ENCODE assay signal across 11 mouse cellular contexts in genomic region chr11:76810706-76811495, GRCm38 (mm10). TPM values are rescaled to one million over a fixed set of nuclear protein-coding genes. Genes with fewer than 3 reads are reported as not detected.
A peak's percentile ranks its signal among the peaks of the same experiment; 100 is the strongest.
DNase-seq lines count a peak whose midpoint lies in the region; ATAC-seq and TF ChIP-seq lines count a peak whose summit lies in the region.
"Had no signal": no experiment of that assay in that cellular context is flagged by ENCODE, and none has a peak within 500 bp of the region (broad histone marks: within the 10 kb centered on the region; RNA-seq: fewer than 3 reads in every experiment).

No protein-coding gene starts in this region.

- H3K9ac ChIP-seq in liver, embryonic 14.5 days (replicated peaks) = no peak overlapping the region
- H3K9ac ChIP-seq in liver, embryonic 12.5 days = no peak overlapping the region
- H3K9ac ChIP-seq in lung, embryonic 14.5 days = no peak overlapping the region
- H3K9ac ChIP-seq: limb, embryonic 12.5 days had no signal

- peaks cover 21% of the 10 kb centered on the region for H3K36me3 ChIP-seq in liver, embryonic 14.5 days (replicated peaks; ENCODE audit: control insufficient read depth, insufficient read depth, low read depth)
- peaks cover 64% of the 10 kb centered on the region for H3K36me3 ChIP-seq in liver, embryonic 12.5 days
- H3K36me3 ChIP-seq in lung, embryonic 14.5 days (ENCODE audit: insufficient read depth) = peaks cover 45% of the 10 kb centered on the region

- intact Hi-C loops in gastrocnemius, adult 2 months (cut with DNase I) = loop anchor here (5.0 kb wide), 1 partner anchor 36 kb away; the partner anchor contains the start of gene Cpd

- DNase-seq in gastrocnemius, adult 2 months = peak; percentile 50
- no peak for DNase-seq in gastrocnemius, postnatal 25 days
- DNase-seq in liver, embryonic 14.5 days (ENCODE audit: low read depth in 3 of 3, low spot score in 3 of 3) = no peak
- no peak for DNase-seq in Patski (ENCODE audit: low read depth, low spot score)
- peak; percentile 37 for DNase-seq in lung, embryonic 14.5 days
- no peak for DNase-seq in frontal cortex, postnatal 36 days (ENCODE audit: low spot score in 2 of 2)
- no peak for DNase-seq in right cerebral cortex, postnatal 4 days
- DNase-seq: thymus, postnatal 14 days had no signal

- peak; percentile 60 for TF ChIP-seq CTCF in gastrocnemius, adult 2 months (IDR thresholded peaks at IDR 0.05)
- peak; percentile 49 for TF ChIP-seq CTCF in liver, embryonic 14.5 days (IDR thresholded peaks at IDR 0.05; ENCODE audit: low read depth)
- TF ChIP-seq CTCF in Patski (IDR thresholded peaks at IDR 0.05) = peak; percentile 77
- peak; percentile 41 for TF ChIP-seq CTCF in lung, embryonic 14.5 days (IDR thresholded peaks at IDR 0.05; ENCODE audit: low read depth)

- POLR2A ChIA-PET in Patski (lab: Charles Lee) = no interaction called here

- ATAC-seq in liver, embryonic 14.5 days (ENCODE audit: insufficient read depth) = no peak
- ATAC-seq in liver, embryonic 12.5 days = no peak
- no peak for ATAC-seq in Patski
- ATAC-seq in lung, embryonic 14.5 days (ENCODE audit: insufficient read depth) = no peak

- in situ Hi-C loops in Patski (cut with MboI; ENCODE audit: low pct_unique_long_range_greater_than_20kb) = no loop called here

- H3K4me2 ChIP-seq in liver, embryonic 14.5 days (ENCODE audit: low read depth) = no peak overlapping the region
- H3K4me2 ChIP-seq in liver, embryonic 12.5 days = no peak overlapping the region
- no peak overlapping the region for H3K4me2 ChIP-seq in lung, embryonic 14.5 days
- H3K4me2 ChIP-seq: limb, embryonic 12.5 days had no signal

- no peaks in the 10 kb centered on the region for H3K9me3 ChIP-seq in liver, embryonic 14.5 days (ENCODE audit: control insufficient read depth, low read length)
- no peaks in the 10 kb centered on the region for H3K9me3 ChIP-seq in liver, embryonic 12.5 days (replicated peaks)
- H3K9me3 ChIP-seq in lung, embryonic 14.5 days (ENCODE audit: low read depth, low read length) = no peaks in the 10 kb centered on the region
- H3K9me3 ChIP-seq: embryonic facial prominence, embryonic 10.5 days; limb, embryonic 12.5 days had no signal

- no peaks in the 10 kb centered on the region for H3K27me3 ChIP-seq in liver, embryonic 14.5 days (ENCODE audit: control insufficient read depth, insufficient read depth, low read length)
- no peaks in the 10 kb centered on the region for H3K27me3 ChIP-seq in liver, embryonic 12.5 days (replicated peaks)
- no peaks in the 10 kb centered on the region for H3K27me3 ChIP-seq in Patski
- H3K27me3 ChIP-seq in lung, embryonic 14.5 days (ENCODE audit: insufficient read depth, low read length) = no peaks in the 10 kb centered on the region
- H3K27me3 ChIP-seq: limb, embryonic 12.5 days had no signal

- WGBS in liver, embryonic 14.5 days (ENCODE audit: insufficient replicate concordance) = 79% methylated on average over 9 of the region's 9 CpGs
- WGBS in liver, embryonic 12.5 days (ENCODE audit: insufficient replicate concordance) = 78% methylated on average over 9 of the region's 9 CpGs
- 81% methylated on average over 9 of the region's 9 CpGs for WGBS in lung, embryonic 14.5 days

- TF ChIP-seq EP300 in liver, embryonic 14.5 days (IDR thresholded peaks at IDR 0.05; ENCODE audit: low read depth) = no peak

- no peak overlapping the region for H3K4me3 ChIP-seq in gastrocnemius, adult 2 months
- no peak overlapping the region for H3K4me3 ChIP-seq in liver, embryonic 14.5 days (ENCODE audit: insufficient read depth in 1 of 2, low read depth in 2 of 2, low read length in 2 of 2)
- H3K4me3 ChIP-seq in liver, embryonic 12.5 days = no peak overlapping the region
- H3K4me3 ChIP-seq in lung, embryonic 14.5 days (ENCODE audit: low read depth, low read length) = no peak overlapping the region
- H3K4me3 ChIP-seq: embryonic facial prominence, embryonic 10.5 days; limb, embryonic 12.5 days had no signal

- no peaks in the 10 kb centered on the region for H3K4me1 ChIP-seq in liver, embryonic 14.5 days (replicated peaks; ENCODE audit: control insufficient read depth in 2 of 2, insufficient read depth in 2 of 2, low read length in 1 of 2)
- H3K4me1 ChIP-seq in liver, embryonic 12.5 days = no peaks in the 10 kb centered on the region
- H3K4me1 ChIP-seq in lung, embryonic 14.5 days (ENCODE audit: insufficient read depth) = no peaks in the 10 kb centered on the region
- H3K4me1 ChIP-seq: embryonic facial prominence, embryonic 10.5 days had no signal

- peak overlapping the region; percentile 84 for H3K27ac ChIP-seq in gastrocnemius, adult 2 months
- H3K27ac ChIP-seq in liver, embryonic 14.5 days = no peak overlapping the region
- H3K27ac ChIP-seq in liver, embryonic 12.5 days = no peak overlapping the region
- H3K27ac ChIP-seq in lung, embryonic 14.5 days (ENCODE audit: low read depth) = no peak overlapping the region
- H3K27ac ChIP-seq: embryonic facial prominence, embryonic 10.5 days; limb, embryonic 12.5 days had no signal

- CTCF ChIA-PET in Patski (lab: Charles Lee) = interaction anchor here (0.7 to 3.3 kb wide), 10 partner anchors 8 to 86 kb away, joined by 3 to 17 read pairs (median 4); partner anchors contain the start of gene Cpd

RNA-seq across cellular contexts. Expression of gene Cpd, which starts 35.9 kb away (rescaled TPM):
- total RNA-seq in gastrocnemius, adult 2 months (2021) = 10 to 100 TPM; 25.7 to 30.5 TPM
- total RNA-seq in gastrocnemius, postnatal 25 days (2021) = 10 to 100 TPM; 26.3 to 30.5 TPM
- 5.9 and 7.2 TPM in 2 replicates for polyA plus RNA-seq in liver, embryonic 14.5 days (2012; rRNA removed)
- polyA plus RNA-seq in liver, embryonic 14.5 days (2014; fragmentation: Nextera tagmentation; extraction: Ambion mirVana) = 8.2 and 8.5 TPM in 2 replicates
- polyA plus RNA-seq in liver, embryonic 12.5 days (2016; fragmentation: Nextera tagmentation; extraction: Ambion mirVana) = 10.5 and 11.3 TPM in 2 replicates
- 125 TPM for polyA plus RNA-seq in Patski (2021)
- 33.4 and 37.6 TPM in 2 replicates for polyA plus RNA-seq in lung, embryonic 14.5 days (2014; fragmentation: Nextera tagmentation; extraction: Ambion mirVana)

RNA-seq across cellular contexts. Expression of gene Gosr1, which starts 47.5 kb away (rescaled TPM):
- total RNA-seq in gastrocnemius, adult 2 months (2021) = 10 to 100 TPM; 19.8 to 26.1 TPM
- 10 to 100 TPM; 17.6 to 18.6 TPM for total RNA-seq in gastrocnemius, postnatal 25 days (2021)
- 5.9 and 6.4 TPM in 2 replicates for polyA plus RNA-seq in liver, embryonic 14.5 days (2012; rRNA removed)
- polyA plus RNA-seq in liver, embryonic 14.5 days (2014; fragmentation: Nextera tagmentation; extraction: Ambion mirVana) = 12.3 and 15.8 TPM in 2 replicates
- polyA plus RNA-seq in liver, embryonic 12.5 days (2016; fragmentation: Nextera tagmentation; extraction: Ambion mirVana) = 13.2 and 15.2 TPM in 2 replicates
- polyA plus RNA-seq in Patski (2021) = 49.7 TPM
- 35.3 and 38.7 TPM in 2 replicates for polyA plus RNA-seq in lung, embryonic 14.5 days (2014; fragmentation: Nextera tagmentation; extraction: Ambion mirVana)

Comparison
In these comparisons a context has a peak if more than half of its experiments do, and no peak if none do; other contexts are left out.
1. DNase-seq: peak in gastrocnemius, adult 2 months (single experiment) and lung, embryonic 14.5 days (single experiment); none in gastrocnemius, postnatal 25 days (single experiment), liver, embryonic 14.5 days (0 of 3), Patski (single experiment), frontal cortex, postnatal 36 days (0 of 2) and right cerebral cortex, postnatal 4 days (single experiment).
2. Peak in every context shown above with its lines, with median percentiles within 50 percentile points of each other: CTCF ChIP-seq.